Mouse (Mus musculus): ENCODE measurements around the gene Serpinb1c. TPM values are rescaled to one million over a fixed set of nuclear protein-coding genes. Genes with fewer than 3 reads are reported as not detected.
"Not testable (repeated sequence)": the region's sequence is repeated elsewhere in the genome, so short reads cannot be mapped to it uniquely, and the experiment has no call there.

Gene Serpinb1c
- polyA plus RNA-seq, 1 experiment = 0.04 TPM

DNA sequence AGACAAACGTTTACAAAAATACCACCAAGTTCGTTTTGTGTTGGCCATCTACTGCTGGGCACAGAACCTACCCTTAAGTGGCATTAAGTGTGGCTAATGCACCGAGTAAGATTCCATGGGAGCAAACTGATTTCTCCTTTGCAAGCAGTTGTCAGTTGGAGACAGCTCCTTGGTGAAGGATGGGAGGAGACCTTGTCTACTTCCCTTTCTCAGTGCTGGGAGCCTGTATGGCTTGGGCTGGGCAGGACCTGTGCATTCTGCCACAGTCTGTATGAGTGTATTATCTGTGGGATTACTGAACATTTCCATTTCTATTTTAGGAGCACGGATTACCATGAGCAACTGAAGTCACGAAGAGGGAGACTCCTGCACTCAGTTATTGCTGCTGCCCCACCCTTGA is 29.2 kb downstream of the Serpinb1c start:
- no peak overlapping the region for H3ac ChIP-seq (ENCODE audit: control insufficient read depth, insufficient read length, low read depth)
- H3K27me3 ChIP-seq (ENCODE audit: control insufficient read depth, insufficient read depth, insufficient read length) = no peaks in the 10 kb centered on the region
- no peak for TF ChIP-seq CEBPB (IDR thresholded peaks at IDR 0.05; ENCODE audit: low read depth)
- no peak for TF ChIP-seq CTCF (IDR thresholded peaks at IDR 0.05; ENCODE audit: control insufficient read depth, insufficient read depth, insufficient read length)
- no peak for TF ChIP-seq FOSL1 (IDR thresholded peaks at IDR 0.05; ENCODE audit: insufficient read depth, low read length, poor library complexity, severe bottlenecking)
- no peak for TF ChIP-seq MYOD1 (IDR thresholded peaks at IDR 0.05; ENCODE audit: control insufficient read depth, insufficient read length, low read depth)
- no peak for TF ChIP-seq MYOG (IDR thresholded peaks at IDR 0.05; ENCODE audit: control insufficient read depth, extremely low read depth, insufficient read length)
- no peak for TF ChIP-seq USF1 (IDR thresholded peaks at IDR 0.05; ENCODE audit: low read depth)
- TF ChIP-seq MAX (IDR thresholded peaks at IDR 0.05) = no peak
- no peaks in the 10 kb centered on the region for H3K36me3 ChIP-seq (ENCODE audit: control insufficient read depth, insufficient read depth)
- no peak overlapping the region for H3K4me3 ChIP-seq (ENCODE audit: insufficient read depth, poor library complexity, severe bottlenecking)
- no peaks in the 10 kb centered on the region for H3K79me2 ChIP-seq (ENCODE audit: control insufficient read depth, insufficient read depth)
- H3K79me3 ChIP-seq (ENCODE audit: low read depth) = no peaks in the 10 kb centered on the region

DNA sequence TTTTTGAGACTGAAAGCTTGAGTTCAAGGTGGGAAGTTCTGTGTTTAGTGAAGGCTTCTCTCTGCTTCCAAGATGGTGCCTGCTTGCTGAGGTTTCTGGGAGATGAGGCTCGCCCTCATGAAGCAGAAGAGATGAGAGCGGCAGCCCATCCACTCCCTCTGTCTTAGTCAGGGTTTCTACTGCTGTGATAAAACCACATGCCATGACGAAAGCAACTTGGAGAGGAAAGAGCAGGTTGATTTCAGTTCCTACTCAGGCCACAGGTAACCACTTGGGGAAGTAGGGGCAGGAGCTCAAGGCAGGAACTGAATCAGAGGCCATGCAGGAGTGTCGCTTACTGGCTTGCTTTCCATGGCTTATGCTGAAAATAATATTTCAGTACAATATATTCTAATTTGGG is 29.8 kb downstream of the Serpinb1c start:
- H3K79me3 ChIP-seq (ENCODE audit: low read depth); H3ac ChIP-seq (ENCODE audit: control insufficient read depth, insufficient read length, low read depth); H3K79me2 ChIP-seq (ENCODE audit: control insufficient read depth, insufficient read depth): not testable (repeated sequence)

GRCm38 (mm10) chr13:32867030-32867429 is 31.0 kb downstream of the Serpinb1c start:
- Histone ChIP-seq H3K4me3 (ENCODE audit: insufficient read depth, poor library complexity, severe bottlenecking) (no peak overlapping the region), H3K36me3 (ENCODE audit: control insufficient read depth, insufficient read depth) (no peaks in the 10 kb centered on the region), H3ac (ENCODE audit: control insufficient read depth, insufficient read length, low read depth) (no peak overlapping the region), H3K27me3 (ENCODE audit: control insufficient read depth, insufficient read depth, insufficient read length) (no peaks in the 10 kb centered on the region), H3K79me2 (ENCODE audit: control insufficient read depth, insufficient read depth) (no peaks in the 10 kb centered on the region), H3K79me3 (ENCODE audit: low read depth) (no peaks in the 10 kb centered on the region)
- TF ChIP-seq MYOG (IDR thresholded peaks at IDR 0.05; ENCODE audit: control insufficient read depth, extremely low read depth, insufficient read length) = no peak
- no peak for TF ChIP-seq CTCF (IDR thresholded peaks at IDR 0.05; ENCODE audit: control insufficient read depth, insufficient read depth, insufficient read length)
- TF ChIP-seq MAX (IDR thresholded peaks at IDR 0.05) = no peak
- no peak for TF ChIP-seq CEBPB (IDR thresholded peaks at IDR 0.05; ENCODE audit: low read depth)
- TF ChIP-seq FOSL1 (IDR thresholded peaks at IDR 0.05; ENCODE audit: insufficient read depth, low read length, poor library complexity, severe bottlenecking) = no peak
- no peak for TF ChIP-seq USF1 (IDR thresholded peaks at IDR 0.05; ENCODE audit: low read depth)
- no peak for TF ChIP-seq MYOD1 (IDR thresholded peaks at IDR 0.05; ENCODE audit: control insufficient read depth, insufficient read length, low read depth)

More for the DNA sequence above, 29.8 kb downstream of the Serpinb1c start:
- not testable (repeated sequence) for H3K4me3 ChIP-seq (ENCODE audit: insufficient read depth, poor library complexity, severe bottlenecking); H3K27me3 ChIP-seq (ENCODE audit: control insufficient read depth, insufficient read depth, insufficient read length); H3K36me3 ChIP-seq (ENCODE audit: control insufficient read depth, insufficient read depth)

GRCm38 (mm10) chr13:32866484-32866883 is 31.5 kb downstream of the Serpinb1c start:
- TF ChIP-seq MYOD1 (IDR thresholded peaks at IDR 0.05; ENCODE audit: control insufficient read depth, insufficient read length, low read depth) (no peak), CTCF (IDR thresholded peaks at IDR 0.05; ENCODE audit: control insufficient read depth, insufficient read depth, insufficient read length) (peak; percentile 75)
- no peaks in the 10 kb centered on the region for H3K79me2 ChIP-seq (ENCODE audit: control insufficient read depth, insufficient read depth)
- H3K4me3 ChIP-seq (ENCODE audit: insufficient read depth, poor library complexity, severe bottlenecking) = no peak overlapping the region
- no peak overlapping the region for H3ac ChIP-seq (ENCODE audit: control insufficient read depth, insufficient read length, low read depth)
- H3K27me3 ChIP-seq (ENCODE audit: control insufficient read depth, insufficient read depth, insufficient read length) = no peaks in the 10 kb centered on the region
- H3K36me3 ChIP-seq (ENCODE audit: control insufficient read depth, insufficient read depth) = no peaks in the 10 kb centered on the region
- H3K79me3 ChIP-seq (ENCODE audit: low read depth) = no peaks in the 10 kb centered on the region

- Histone ChIP-seq H3ac (ENCODE audit: control insufficient read depth, insufficient read length, low read depth) (no peak overlapping the region), H3K4me3 (ENCODE audit: insufficient read depth, poor library complexity, severe bottlenecking) (no peak overlapping the region), H3K79me2 (ENCODE audit: control insufficient read depth, insufficient read depth) (no peaks in the 10 kb centered on the region), H3K27me3 (ENCODE audit: control insufficient read depth, insufficient read depth, insufficient read length) (no peaks in the 10 kb centered on the region), H3K79me3 (ENCODE audit: low read depth) (no peaks in the 10 kb centered on the region), H3K36me3 (ENCODE audit: control insufficient read depth, insufficient read depth) (no peaks in the 10 kb centered on the region)
- TF ChIP-seq CEBPB (IDR thresholded peaks at IDR 0.05; ENCODE audit: low read depth) (no peak), CTCF (IDR thresholded peaks at IDR 0.05; ENCODE audit: control insufficient read depth, insufficient read depth, insufficient read length) (peak; percentile 45)
These were observed 32.4 kb downstream of the Serpinb1c start for GRCm38 (mm10) chr13:32865591-32865990.

- not testable (repeated sequence) for H3ac ChIP-seq (ENCODE audit: control insufficient read depth, insufficient read length, low read depth); H3K79me2 ChIP-seq (ENCODE audit: control insufficient read depth, insufficient read depth); H3K36me3 ChIP-seq (ENCODE audit: control insufficient read depth, insufficient read depth); H3K4me3 ChIP-seq (ENCODE audit: insufficient read depth, poor library complexity, severe bottlenecking); H3K27me3 ChIP-seq (ENCODE audit: control insufficient read depth, insufficient read depth, insufficient read length); H3K79me3 ChIP-seq (ENCODE audit: low read depth)
These were observed 33.5 kb downstream of the Serpinb1c start for GRCm38 (mm10) chr13:32864529-32864928.

DNA sequence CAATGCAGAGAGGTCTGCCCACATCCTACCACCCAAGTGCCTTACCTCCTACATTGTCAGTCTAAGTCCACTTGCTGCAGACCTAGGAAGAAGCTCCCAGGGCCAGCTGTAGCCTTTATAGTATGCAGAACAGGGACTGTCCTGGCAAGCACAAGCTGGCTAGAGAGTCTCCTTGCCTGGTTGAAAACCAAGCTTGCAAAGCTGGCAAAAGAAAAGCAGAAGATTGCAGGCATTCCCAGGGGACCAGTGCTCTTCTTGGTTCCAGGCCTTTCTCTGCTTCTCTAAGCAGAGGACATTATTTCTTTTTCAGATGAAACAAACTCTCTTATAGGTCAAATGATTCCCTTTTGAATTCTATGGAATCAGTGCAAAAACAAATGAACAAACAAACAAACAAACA is 34.6 kb downstream of the Serpinb1c start:
- Histone ChIP-seq H3K4me3 (ENCODE audit: insufficient read depth, poor library complexity, severe bottlenecking) (no peak overlapping the region), H3ac (ENCODE audit: control insufficient read depth, insufficient read length, low read depth) (no peak overlapping the region), H3K27me3 (ENCODE audit: control insufficient read depth, insufficient read depth, insufficient read length) (no peaks in the 10 kb centered on the region), H3K79me3 (ENCODE audit: low read depth) (no peaks in the 10 kb centered on the region), H3K36me3 (ENCODE audit: control insufficient read depth, insufficient read depth) (no peaks in the 10 kb centered on the region), H3K79me2 (ENCODE audit: control insufficient read depth, insufficient read depth) (no peaks in the 10 kb centered on the region)
- TF ChIP-seq FOSL1 (IDR thresholded peaks at IDR 0.05; ENCODE audit: insufficient read depth, low read length, poor library complexity, severe bottlenecking) = no peak
- no peak for TF ChIP-seq MYOD1 (IDR thresholded peaks at IDR 0.05; ENCODE audit: control insufficient read depth, insufficient read length, low read depth)
- TF ChIP-seq CEBPB (IDR thresholded peaks at IDR 0.05; ENCODE audit: low read depth) = no peak
- no peak for TF ChIP-seq CTCF (IDR thresholded peaks at IDR 0.05; ENCODE audit: control insufficient read depth, insufficient read depth, insufficient read length)
